Mouse (Mus musculus): ENCODE data around the gene Nav2.

Nav2 gene

DNA sequence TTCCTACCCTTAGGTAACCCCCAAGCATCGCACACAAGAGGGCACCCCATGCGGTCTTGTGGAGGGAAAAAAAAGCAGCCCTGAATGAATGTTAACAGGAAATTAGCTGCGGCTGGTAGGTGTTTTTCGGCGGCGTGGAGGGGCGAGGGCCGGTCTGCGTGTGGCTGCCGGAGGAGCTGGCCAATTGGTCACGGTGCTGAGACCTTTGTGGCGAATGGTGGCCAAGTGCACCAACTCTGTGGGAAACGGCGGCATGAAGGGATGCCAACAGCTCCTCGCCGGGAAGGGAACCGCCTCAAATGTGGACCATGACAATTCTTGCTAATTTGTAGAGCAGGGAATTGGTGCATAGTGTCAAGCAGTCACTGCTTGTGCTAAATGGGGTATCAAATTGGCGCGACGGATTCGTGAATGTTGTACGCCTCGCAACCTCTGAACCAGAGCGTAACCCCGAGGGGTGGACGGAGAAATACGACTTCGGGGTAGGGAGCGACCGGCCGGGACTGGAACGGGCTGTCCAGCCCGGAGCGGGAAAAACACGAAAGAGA lies 726.6 kb downstream of the Nav2 start:
- DNase-seq (ENCODE audit: inconsistent age in 2 of 2, low spot score in 1 of 2): peak in 1 of 2 experiments; percentile 48

DNA sequence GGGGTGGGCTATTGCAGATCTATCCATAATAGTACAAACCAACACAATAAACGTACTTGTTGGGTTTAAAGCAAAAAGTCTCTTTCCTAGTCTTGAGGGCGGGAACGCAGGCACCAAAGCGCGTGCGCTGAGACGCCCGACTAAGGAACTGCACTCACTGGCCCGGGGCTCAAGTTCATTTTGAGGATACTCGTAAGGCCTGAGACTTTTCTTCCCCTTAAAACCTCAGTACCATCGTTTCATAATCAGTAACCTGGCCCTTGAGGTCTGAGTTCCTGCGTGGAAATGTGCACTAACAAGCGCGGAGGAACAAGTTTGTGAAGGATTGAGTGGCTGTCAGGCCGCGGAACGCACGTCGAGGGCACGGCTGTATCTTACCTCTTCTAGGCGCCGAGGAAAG lies 727.5 kb downstream of the Nav2 start:
- no peak for DNase-seq (ENCODE audit: inconsistent age in 2 of 2, low spot score in 1 of 2)

DNA sequence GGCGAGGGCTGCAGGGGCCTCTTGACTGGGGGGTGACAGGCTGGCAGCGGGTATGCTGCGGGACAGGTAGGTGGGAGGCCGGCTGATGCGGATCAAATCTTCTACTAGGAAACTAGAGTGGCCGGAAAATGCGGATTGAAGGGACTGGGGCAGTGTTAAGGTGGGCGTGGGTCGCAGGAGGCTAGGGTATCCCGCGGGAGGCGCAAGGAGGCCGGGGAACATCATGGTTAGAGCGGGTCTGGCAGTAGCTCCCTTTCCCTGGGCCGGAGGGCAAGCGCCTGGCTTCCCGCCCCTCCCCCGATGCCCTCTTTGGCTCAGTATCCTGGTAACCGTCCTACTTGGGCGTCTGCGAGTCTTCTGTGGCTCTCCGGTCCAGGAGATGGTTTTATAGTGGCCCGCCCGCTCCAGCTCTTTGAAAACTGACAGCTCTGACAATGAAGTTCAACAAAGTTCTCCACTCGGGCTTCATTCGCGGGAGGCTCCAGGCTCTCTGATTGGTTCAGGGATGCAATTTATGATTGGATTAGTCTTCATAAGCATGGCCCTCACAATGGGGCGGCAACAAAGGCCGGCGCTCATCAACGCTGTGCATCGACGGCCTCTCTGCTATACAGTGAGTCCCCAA lies 728.1 kb downstream of the Nav2 start, which contains the start of gene Dbx1:
Gene Dbx1 (minus strand): TSS at position 359 of the 625 bp plus-strand sequence.
- DNase-seq (ENCODE audit: inconsistent age in 2 of 2, low spot score in 1 of 2): no peak

DNA sequence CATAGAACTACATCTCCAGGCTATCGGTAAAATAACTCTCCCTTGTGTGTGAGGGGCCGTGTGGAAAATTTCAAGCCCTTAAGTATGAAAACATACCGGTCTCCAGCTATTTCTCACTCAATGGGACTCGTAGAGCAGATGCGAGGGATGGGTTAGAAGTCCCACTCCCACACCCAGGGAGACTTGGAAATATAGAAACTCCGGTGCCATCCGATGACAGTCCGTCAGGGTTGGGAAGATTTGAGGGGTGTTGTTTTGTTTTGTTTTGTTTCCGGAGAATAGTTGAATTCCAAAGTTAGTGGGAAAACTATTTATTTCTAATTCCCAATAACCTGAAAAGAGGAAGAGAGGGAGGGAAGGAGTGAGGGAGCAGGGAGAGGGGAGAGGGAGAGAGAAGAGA lies 728.8 kb downstream of the Nav2 start:
- no peak for DNase-seq (ENCODE audit: inconsistent age in 2 of 2, low spot score in 1 of 2)

DNA sequence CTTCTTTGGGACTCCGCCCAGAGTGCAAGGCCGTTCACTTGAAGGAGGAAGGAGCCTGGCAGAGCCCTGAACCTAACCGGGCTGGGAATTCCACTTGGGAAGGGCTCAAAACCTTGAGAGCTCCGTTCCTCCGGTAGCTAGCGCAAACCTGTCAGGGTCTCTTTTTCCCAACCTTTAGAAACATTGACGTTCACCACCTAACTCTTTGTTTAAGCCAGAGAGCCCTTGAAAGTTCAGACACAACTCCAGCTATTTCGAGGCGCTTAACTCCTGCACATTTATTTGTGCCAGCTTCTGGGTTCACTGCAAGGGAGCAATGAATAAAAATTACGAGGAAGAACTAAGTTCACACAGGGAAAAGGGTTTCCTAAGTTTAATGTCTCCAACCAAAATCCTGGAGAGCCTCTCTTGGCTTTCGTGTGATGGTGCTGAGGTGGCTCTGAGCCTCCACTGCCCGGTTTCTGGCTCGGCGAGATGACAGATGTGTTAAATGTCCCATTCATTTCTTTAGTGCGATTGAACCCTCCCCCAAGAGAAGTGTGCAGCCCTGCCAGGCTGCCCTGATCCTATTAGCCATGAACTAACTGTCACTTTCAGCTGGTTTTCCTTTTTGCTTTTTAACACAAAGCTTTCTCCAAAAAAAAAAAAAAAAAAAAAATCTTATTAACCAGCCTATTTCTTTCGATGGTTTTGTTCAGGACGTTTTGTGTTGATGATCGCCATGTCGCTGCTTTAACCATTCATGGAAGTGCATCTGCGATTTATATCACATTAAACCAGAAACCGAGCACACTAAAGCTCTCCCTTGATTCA lies 729.5 kb downstream of the Nav2 start:
- DNase-seq (ENCODE audit: inconsistent age in 2 of 2, low spot score in 1 of 2): no peak

DNA sequence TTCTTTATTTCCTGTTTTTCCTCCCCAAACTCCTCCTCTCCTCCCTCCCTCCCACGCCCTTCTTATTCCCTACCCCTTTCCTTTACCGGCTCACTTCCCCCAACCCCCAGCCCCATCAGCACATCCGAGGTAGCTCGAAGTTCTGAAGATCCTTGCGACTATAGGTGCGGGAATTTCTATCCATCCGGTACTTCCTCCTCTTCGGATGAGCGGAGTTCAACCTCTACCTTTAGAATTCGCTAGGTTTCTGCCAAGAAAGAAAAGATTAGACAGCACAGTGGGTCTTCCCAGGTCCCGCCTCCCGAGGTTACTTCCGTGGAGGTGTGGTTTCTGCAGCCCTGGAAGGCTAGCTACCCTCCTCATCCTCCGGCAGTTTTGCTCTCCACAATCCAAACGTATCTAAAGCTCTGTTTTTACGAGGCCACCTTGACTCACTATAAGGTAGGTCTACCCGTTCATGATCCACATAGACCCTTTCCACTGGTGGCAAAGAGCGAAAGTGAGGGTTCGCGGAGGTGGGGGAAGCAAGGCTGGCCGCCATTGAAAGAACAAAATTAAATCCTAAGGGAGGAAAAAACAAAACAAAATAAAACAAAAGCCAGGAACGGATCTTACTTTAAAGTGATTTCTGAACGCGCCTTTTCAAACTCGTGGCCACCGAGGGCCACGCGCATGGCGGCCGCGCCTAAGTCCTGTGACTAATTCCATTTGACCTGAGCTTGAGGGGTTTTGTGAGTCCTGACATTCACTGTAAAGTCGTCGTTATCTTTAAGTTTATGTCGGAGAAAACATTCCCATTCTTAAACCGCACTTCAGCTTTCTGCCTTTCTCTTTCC lies 730.6 kb downstream of the Nav2 start:
- no peak for DNase-seq (ENCODE audit: inconsistent age in 2 of 2, low spot score in 1 of 2)

DNA sequence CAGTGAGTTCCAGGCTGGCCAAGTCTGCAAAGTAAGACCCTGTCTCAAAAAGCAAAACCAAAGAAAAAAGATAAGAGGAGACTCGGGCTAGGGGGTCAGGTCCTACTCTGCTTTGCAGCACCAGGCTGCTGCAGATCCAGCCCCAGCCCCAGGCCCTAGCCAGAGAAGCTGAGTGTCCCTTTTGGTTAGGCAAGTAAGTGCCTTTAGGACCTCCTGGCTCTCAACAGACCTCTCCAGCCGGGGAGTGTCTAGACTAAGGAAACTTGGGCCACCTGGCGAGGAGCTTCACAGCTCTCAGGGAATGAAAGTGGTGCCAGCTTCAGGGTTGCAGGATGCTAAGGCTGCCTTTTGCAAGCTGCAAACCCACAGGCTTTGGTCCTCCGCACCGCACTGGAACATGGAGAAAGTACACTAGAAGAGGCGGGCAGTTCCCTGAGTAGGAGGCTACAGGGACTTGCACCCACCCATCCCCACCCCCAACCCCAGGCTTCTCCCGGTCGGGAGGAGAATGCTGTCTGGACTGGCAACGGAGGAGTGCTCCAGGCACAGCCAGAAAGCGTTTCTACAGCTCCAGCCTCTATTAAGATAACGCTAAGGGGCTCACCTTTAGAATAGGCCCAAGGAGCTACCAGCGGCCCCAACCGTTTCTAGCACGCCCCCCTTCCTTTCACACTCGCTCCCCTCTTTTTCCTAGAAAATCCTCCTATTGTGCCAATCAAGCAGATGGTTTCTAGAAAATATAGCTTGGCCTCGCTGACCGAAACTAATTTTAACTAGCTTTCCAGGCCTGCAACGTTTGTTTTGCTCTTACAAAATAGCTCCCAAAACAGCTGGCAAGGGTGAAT lies 731.6 kb downstream of the Nav2 start:
- no peak for DNase-seq (ENCODE audit: inconsistent age in 2 of 2, low spot score in 1 of 2)

DNA sequence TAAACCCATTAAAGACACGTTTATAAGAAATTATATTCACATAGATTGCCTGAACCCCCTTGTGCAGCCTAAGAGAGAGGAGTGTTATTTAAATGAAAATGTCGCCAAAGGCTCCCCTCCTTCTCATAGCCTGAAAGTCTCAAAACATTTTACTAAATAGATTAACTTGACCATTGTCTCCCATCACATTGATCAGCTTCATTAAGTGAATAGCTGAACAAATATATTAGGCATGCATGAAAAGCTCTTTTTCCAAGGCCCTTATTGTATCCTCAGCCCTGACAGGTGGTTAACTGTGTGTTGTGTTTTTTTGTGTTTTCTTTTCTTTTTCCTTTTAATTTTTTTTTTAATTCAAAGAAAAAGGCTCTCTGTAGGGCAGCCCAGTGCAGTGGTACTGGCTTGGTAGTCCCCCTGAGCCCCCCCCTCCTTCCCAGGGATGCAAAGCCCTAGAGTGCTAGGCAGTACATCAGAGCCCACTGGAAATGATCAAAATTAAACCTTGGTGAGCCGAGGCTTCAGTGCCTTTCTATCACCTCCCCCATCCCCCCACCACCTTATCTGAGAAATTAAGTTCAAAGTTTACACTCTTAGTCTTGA lies 732.3 kb downstream of the Nav2 start:
- DNase-seq (ENCODE audit: inconsistent age in 2 of 2, low spot score in 1 of 2): no peak

Data from adrenal gland, adult (tissue).